ENCODE assay signal across 9 mouse cellular contexts in the genomic region with DNA sequence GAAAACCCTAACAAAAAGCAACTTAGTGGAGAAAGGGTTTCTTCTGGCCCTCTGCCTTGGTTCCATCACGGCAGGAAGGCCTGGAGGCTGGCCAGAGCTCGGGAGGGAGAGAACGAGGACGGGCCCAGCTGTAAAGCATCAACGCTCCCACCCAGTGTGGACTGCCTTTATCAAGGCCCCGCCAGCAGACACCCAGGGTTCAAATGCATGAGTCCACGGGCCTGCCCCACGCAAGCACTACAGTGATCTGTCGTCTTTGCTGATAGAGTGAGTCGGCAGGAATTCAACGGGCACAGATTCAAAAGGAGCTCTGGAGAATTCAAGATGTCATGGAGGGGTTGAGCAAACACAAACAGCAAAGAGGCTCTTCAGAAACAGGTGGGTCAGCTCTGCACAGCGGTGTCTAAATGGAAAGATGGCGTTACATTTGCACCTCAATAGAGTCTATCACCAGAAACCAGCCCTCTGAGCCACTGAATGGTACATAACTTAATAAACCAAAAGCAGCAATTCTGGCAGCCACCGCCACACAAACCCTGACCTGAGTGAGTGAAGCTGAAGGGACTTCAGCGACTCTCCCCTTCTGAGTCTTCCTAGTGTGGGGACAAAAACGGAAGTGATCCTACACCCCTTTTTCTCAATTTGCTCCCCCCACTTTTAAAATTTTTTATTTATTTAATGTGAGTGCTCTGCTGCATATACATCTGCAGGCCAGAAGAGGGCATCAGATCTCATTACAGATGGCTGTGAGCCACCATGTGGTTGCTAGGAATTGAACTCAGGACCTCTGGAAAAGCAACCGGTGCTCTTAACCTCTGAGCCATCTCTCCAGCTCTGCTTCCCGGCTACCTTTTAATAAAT. TPM values are rescaled to one million over a fixed set of nuclear protein-coding genes. Genes with fewer than 3 reads are reported as not detected.
A peak's percentile ranks its signal among the peaks of the same experiment; 100 is the strongest.
DNase-seq lines count a peak whose midpoint lies in the region; ATAC-seq and TF ChIP-seq lines count a peak whose summit lies in the region.
"Had no signal": no experiment of that assay in that cellular context is flagged by ENCODE, and none has a peak within 500 bp of the region (broad histone marks: within the 10 kb centered on the region; RNA-seq: fewer than 3 reads in every experiment).

No protein-coding gene starts in this region.

- peak; percentile 53 for TF ChIP-seq CTCF in intestine, postnatal 0 days (IDR thresholded peaks at IDR 0.05; ENCODE audit: low read depth)

- H3K27ac ChIP-seq in heart, embryonic 16.5 days (ENCODE audit: low read length), result no peak overlapping the region
- H3K27ac ChIP-seq in neural tube, embryonic 13.5 days (replicated peaks), result no peak overlapping the region
- H3K27ac ChIP-seq in neural tube, embryonic 15.5 days (replicated peaks), result no peak overlapping the region
- no peak overlapping the region for H3K27ac ChIP-seq in intestine, postnatal 0 days (ENCODE audit: low read depth, low read length)
- H3K27ac ChIP-seq in stomach, embryonic 16.5 days (ENCODE audit: low read length), result no peak overlapping the region
- H3K27ac ChIP-seq: liver, embryonic 13.5 days had no signal

- DNase-seq in heart, adult 9 months (ENCODE audit: low spot score in 2 of 2), result no peak
- no peak for DNase-seq in layer of hippocampus, adult 8-10 months (ENCODE audit: low spot score in 2 of 2)
- DNase-seq in right cerebral cortex, postnatal 10 days (ENCODE audit: low spot score in 2 of 2), result no peak
- DNase-seq: liver, embryonic 13.5 days had no signal

- H3K4me1 ChIP-seq in heart, embryonic 16.5 days (ENCODE audit: control insufficient read depth, insufficient read depth, low read length), result no peaks in the 10 kb centered on the region
- no peaks in the 10 kb centered on the region for H3K4me1 ChIP-seq in neural tube, embryonic 13.5 days (replicated peaks)
- H3K4me1 ChIP-seq in neural tube, embryonic 15.5 days, result no peaks in the 10 kb centered on the region
- no peaks in the 10 kb centered on the region for H3K4me1 ChIP-seq in intestine, postnatal 0 days (replicated peaks; ENCODE audit: control insufficient read depth, insufficient read depth, low read length)
- H3K4me1 ChIP-seq in stomach, embryonic 16.5 days (ENCODE audit: control insufficient read depth, insufficient read depth, low read length), result no peaks in the 10 kb centered on the region
- H3K4me1 ChIP-seq: liver, embryonic 13.5 days had no signal

- ATAC-seq in heart, embryonic 16.5 days (replicated peaks; ENCODE audit: extremely low read depth, insufficient read depth, low FRiP score), result peak; percentile 55; the same call in 1 of the 2 replicates
- peak; percentile 57; the same call in 1 of the 2 replicates for ATAC-seq in neural tube, embryonic 13.5 days (ENCODE audit: low read depth)
- ATAC-seq in neural tube, embryonic 15.5 days (ENCODE audit: low FRiP score), result no peak
- ATAC-seq in intestine, postnatal 0 days, result no peak; the same call in 1 of the 2 replicates
- peak; percentile 64; the same call in 1 of the 2 replicates for ATAC-seq in stomach, embryonic 16.5 days (ENCODE audit: insufficient read depth, low FRiP score)

- WGBS in heart, embryonic 16.5 days, result 46% methylated on average over 18 of the region's 18 CpGs
- WGBS in neural tube, embryonic 13.5 days, result 73% methylated on average over 18 of the region's 18 CpGs
- 72% methylated on average over 18 of the region's 18 CpGs for WGBS in neural tube, embryonic 15.5 days
- WGBS in intestine, postnatal 0 days, result 75% methylated on average over 18 of the region's 18 CpGs
- WGBS in stomach, embryonic 16.5 days, result 53% methylated on average over 18 of the region's 18 CpGs

- H3K4me2 ChIP-seq in heart, embryonic 16.5 days (ENCODE audit: low read depth, low read length), result no peak overlapping the region
- no peak overlapping the region for H3K4me2 ChIP-seq in neural tube, embryonic 13.5 days
- H3K4me2 ChIP-seq in neural tube, embryonic 15.5 days, result no peak overlapping the region
- H3K4me2 ChIP-seq in intestine, postnatal 0 days (replicated peaks; ENCODE audit: low read depth), result no peak overlapping the region
- H3K4me2 ChIP-seq in stomach, embryonic 16.5 days (ENCODE audit: low read depth, low read length), result no peak overlapping the region
- H3K4me2 ChIP-seq: liver, embryonic 13.5 days had no signal

- H3K9ac ChIP-seq in heart, embryonic 16.5 days (ENCODE audit: low read length), result no peak overlapping the region
- no peak overlapping the region for H3K9ac ChIP-seq in neural tube, embryonic 13.5 days
- H3K9ac ChIP-seq in neural tube, embryonic 15.5 days (replicated peaks), result no peak overlapping the region
- H3K9ac ChIP-seq in intestine, postnatal 0 days (ENCODE audit: low read depth, low read length), result no peak overlapping the region
- H3K9ac ChIP-seq in stomach, embryonic 16.5 days (ENCODE audit: low read length), result no peak overlapping the region
- H3K9ac ChIP-seq: liver, embryonic 13.5 days had no signal

- no peak overlapping the region for H3K4me3 ChIP-seq in heart, embryonic 16.5 days (ENCODE audit: low read length)
- H3K4me3 ChIP-seq in neural tube, embryonic 13.5 days, result no peak overlapping the region
- H3K4me3 ChIP-seq in neural tube, embryonic 15.5 days (replicated peaks), result no peak overlapping the region
- H3K4me3 ChIP-seq in intestine, postnatal 0 days (ENCODE audit: low read depth, low read length), result no peak overlapping the region
- no peak overlapping the region for H3K4me3 ChIP-seq in stomach, embryonic 16.5 days (replicated peaks; ENCODE audit: low read length)
- H3K4me3 ChIP-seq: liver, embryonic 13.5 days had no signal

- H3K9me3 ChIP-seq in heart, embryonic 16.5 days (replicated peaks; ENCODE audit: control insufficient read depth, low read length), result no peaks in the 10 kb centered on the region
- H3K9me3 ChIP-seq in neural tube, embryonic 13.5 days, result no peaks in the 10 kb centered on the region
- H3K9me3 ChIP-seq in neural tube, embryonic 15.5 days (replicated peaks), result no peaks in the 10 kb centered on the region
- no peaks in the 10 kb centered on the region for H3K9me3 ChIP-seq in intestine, postnatal 0 days (ENCODE audit: control insufficient read depth)
- peaks cover 6% of the 10 kb centered on the region; the same call in 1 of the 2 replicates for H3K9me3 ChIP-seq in stomach, embryonic 16.5 days (replicated peaks; ENCODE audit: control insufficient read depth, low read length)
- H3K9me3 ChIP-seq: liver, embryonic 13.5 days had no signal

- no peaks in the 10 kb centered on the region for H3K27me3 ChIP-seq in heart, embryonic 16.5 days (ENCODE audit: control insufficient read depth, insufficient read depth, low read length)
- no peaks in the 10 kb centered on the region for H3K27me3 ChIP-seq in neural tube, embryonic 13.5 days
- H3K27me3 ChIP-seq in neural tube, embryonic 15.5 days (replicated peaks), result no peaks in the 10 kb centered on the region
- H3K27me3 ChIP-seq in intestine, postnatal 0 days (replicated peaks; ENCODE audit: control insufficient read depth, insufficient read depth, low read length), result no peaks in the 10 kb centered on the region
- no peaks in the 10 kb centered on the region for H3K27me3 ChIP-seq in stomach, embryonic 16.5 days (ENCODE audit: control insufficient read depth, insufficient read depth, low read length)
- H3K27me3 ChIP-seq: liver, embryonic 13.5 days had no signal

- peaks cover 33% of the 10 kb centered on the region for H3K36me3 ChIP-seq in heart, embryonic 16.5 days (ENCODE audit: control insufficient read depth, insufficient read depth)
- H3K36me3 ChIP-seq in neural tube, embryonic 13.5 days, result peaks cover 74% of the 10 kb centered on the region
- peaks cover 46% of the 10 kb centered on the region for H3K36me3 ChIP-seq in neural tube, embryonic 15.5 days
- H3K36me3 ChIP-seq in intestine, postnatal 0 days (ENCODE audit: control insufficient read depth, insufficient read depth), result peaks cover 51% of the 10 kb centered on the region
- H3K36me3 ChIP-seq in stomach, embryonic 16.5 days (ENCODE audit: control insufficient read depth, insufficient read depth, low read length), result peaks cover 42% of the 10 kb centered on the region

RNA-seq across cellular contexts. Expression of a gene that starts 45.3 kb away (rescaled TPM):
- polyA plus RNA-seq in heart, embryonic 16.5 days (2015; fragmentation: Nextera tagmentation; extraction: Ambion mirVana), result 6.7 and 9.0 TPM in 2 replicates
- polyA plus RNA-seq in neural tube, embryonic 13.5 days (2015; fragmentation: Nextera tagmentation; extraction: Ambion mirVana), result 6.5 and 8.4 TPM in 2 replicates
- 7.2 and 8.2 TPM in 2 replicates for polyA plus RNA-seq in neural tube, embryonic 15.5 days (2015; fragmentation: Nextera tagmentation; extraction: Ambion mirVana)
- 8.2 and 9.5 TPM in 2 replicates for polyA plus RNA-seq in intestine, postnatal 0 days (2015; fragmentation: Nextera tagmentation; extraction: Ambion mirVana)
- polyA plus RNA-seq in stomach, embryonic 16.5 days (2015; fragmentation: Nextera tagmentation; extraction: Ambion mirVana), result 8.7 and 11.9 TPM in 2 replicates
- 10 to 100 TPM; 55.9 to 69.3 (median 63.7) TPM for total RNA-seq in layer of hippocampus, adult 8-10 months (2022)

Comparison
In these comparisons a context has a peak if more than half of its experiments do, and no peak if none do; other contexts are left out.
1. ATAC-seq: peak in heart, embryonic 16.5 days (single experiment), neural tube, embryonic 13.5 days (single experiment) and stomach, embryonic 16.5 days (single experiment); none in neural tube, embryonic 15.5 days (single experiment) and intestine, postnatal 0 days (single experiment).